Mouse (Mus musculus) thymus, adult 18-20 months (tissue): ENCODE measurements around the gene Zmpste24.
A peak's percentile ranks its signal among the peaks of the same experiment; 100 is the strongest.
"Not testable (repeated sequence)": the region's sequence is repeated elsewhere in the genome, so short reads cannot be mapped to it uniquely, and the experiment has no call there.

Source experiments
- DNase-seq, 2 experiments: peaks; one replicate each; pipeline ENCODE4 v3.0.0; 2022; ENCODE audit warnings: mixed read lengths in 2 of 2

Zmpste24 gene

DNA sequence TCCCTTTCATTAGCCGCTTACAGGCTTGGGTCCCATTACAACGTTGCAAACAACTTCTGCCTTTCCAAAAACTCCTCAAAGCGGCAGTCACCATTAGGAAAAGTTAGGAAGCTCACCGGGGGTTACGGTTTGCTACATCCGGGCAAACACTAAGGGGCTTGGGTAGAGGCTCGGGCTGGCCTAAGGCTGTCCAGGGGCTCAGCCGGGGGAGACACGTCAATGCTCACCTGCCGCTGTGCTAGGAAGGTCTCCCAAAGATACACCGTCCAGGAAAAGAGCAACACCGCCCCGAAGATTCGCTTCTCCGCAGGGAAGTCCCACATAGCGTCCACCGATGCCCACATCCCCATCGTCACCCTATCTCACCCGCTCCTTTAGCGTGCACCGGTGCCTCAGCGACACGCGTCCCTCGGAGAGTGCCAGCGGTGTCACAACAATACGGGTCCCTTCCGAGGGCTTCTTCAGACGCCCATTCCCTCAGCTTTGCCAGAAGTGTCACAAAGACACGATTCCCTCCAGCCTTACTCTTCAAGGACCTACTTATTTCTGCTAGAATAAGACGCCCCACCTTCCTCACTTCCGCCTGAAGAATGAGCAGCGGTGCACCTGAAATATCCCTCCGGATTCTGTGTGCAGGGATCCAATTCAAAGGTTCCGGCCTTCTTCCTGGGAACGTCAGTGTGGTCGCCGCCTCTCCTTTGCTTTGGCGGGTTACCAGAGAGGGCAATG is at the start of gene Zmpste24:
TSS of gene Zmpste24 (minus strand) at position 592 of the 729 bp plus-strand sequence.
- peak; percentile 60 to 72 for DNase-seq

DNA sequence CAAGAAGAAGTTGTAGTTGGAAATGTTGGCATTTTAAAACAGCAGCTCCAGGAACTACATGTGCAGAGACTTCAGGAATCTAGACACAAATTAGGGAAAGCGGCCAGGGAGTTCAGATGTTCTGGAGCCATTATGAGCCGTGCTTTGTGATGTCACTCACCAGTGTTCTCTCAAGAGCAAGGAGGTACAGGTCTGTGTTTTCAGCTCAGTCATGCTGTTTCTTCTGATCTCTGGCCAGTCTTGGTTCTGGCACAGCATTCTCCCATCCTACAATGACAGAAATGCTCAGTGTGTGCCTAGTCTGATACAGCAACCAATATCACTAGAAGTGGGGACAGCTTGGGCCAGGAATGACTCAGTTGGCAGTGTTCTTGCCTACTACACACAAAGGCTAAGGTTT is 11.1 kb upstream of the Zmpste24 start, which contains the start of gene Tmco2:
TSS of gene Tmco2 (minus strand) at position 101 of the 400 bp plus-strand sequence.
- no peak for DNase-seq

DNA sequence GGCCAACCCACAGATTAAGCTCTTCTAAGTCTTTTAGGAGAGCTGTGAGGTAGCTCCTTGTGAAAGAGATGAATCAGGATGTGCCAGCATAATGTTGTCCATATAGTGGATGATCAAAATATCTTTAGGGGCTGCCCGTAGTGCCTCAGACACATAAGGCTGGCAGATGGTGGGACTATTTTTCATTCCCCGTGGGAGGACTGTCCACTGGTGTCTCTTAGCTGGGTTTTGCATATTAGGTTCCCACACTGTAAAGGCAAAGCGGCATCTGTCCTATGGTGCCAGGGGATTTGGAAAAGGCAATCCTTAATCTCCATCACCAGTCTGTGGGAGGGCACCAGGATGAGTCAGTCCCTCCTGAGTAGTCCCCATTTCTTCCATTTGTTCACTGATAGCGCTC is 5.3 kb upstream of the Zmpste24 start:
- no peak for DNase-seq

DNA sequence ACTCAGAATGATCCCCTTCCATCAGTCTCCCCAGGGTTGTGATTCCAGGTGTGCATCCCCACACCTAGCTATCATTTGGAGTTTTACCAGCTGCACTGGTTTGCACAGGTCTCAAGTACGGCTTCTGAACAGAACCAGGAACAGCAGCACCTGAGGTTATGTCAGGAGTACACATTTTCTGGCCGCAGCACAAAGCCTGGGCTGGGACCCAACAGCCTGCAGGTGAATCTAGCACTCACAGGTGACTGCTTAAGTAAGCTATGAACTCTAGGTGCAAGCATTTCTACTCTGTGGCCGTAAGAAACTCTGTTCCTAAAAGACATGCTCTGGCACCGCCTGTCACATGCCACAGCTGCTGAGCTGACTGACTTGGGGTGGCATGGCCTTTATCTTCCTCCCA is 7.8 kb downstream of the Zmpste24 start:
- DNase-seq: no peak

DNA sequence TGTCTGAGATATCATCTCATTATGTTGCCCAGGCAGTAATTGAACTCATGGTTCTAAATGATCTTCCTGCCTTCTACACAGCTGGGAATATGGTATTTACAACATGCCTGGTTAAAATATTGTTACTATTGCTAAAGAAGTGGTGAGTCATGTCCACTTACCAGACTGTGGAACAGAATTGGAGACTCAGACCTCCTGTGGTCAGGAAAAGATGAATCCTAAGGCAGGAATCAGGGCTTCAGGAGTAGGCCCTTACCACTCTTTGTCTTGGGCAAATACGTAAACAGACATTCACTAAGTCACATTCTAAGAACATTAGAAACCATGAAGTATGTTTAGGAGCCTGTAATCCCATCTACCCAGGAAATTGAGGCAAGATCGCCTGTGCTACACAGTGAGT is 9.3 kb downstream of the Zmpste24 start:
- DNase-seq: no peak

DNA sequence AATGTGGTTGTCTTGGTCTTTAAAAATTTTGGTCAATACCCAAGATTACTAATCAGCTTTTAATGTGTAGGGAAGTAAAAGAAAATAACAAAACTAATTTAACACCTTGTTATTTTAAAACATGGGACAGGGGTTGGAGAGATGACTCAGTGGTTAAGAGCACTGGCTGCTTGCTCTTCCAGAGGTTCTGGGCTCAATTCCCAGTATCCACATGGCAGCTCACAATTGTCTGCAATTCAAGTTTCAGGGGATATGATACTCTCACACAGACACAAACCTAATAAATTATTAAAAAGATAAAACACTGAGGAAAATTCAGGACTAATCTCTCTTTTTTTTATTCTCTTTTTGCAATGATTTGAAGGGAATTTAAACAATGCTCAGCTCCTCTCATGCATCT is 13.5 kb downstream of the Zmpste24 start:
- no peak for DNase-seq

DNA sequence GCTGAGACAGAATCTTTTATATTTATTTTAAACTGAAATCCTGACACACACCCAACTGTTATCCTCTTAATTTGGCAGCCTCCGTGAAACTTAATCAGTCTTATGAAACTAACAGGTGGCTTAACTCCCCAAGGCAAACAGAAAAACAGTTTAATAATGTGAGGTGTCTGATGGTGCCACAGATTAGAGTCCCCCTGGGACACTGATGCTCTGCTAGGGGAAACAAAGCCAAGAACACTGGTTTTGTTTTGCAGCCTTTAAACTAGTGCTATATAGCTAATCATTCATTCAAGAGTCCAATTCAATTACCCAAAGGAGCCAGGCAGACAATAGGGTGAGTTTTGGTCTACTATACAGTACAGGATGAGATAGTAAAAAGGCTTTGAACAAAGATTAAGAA is 17.6 kb downstream of the Zmpste24 start:
- DNase-seq: no peak

DNA sequence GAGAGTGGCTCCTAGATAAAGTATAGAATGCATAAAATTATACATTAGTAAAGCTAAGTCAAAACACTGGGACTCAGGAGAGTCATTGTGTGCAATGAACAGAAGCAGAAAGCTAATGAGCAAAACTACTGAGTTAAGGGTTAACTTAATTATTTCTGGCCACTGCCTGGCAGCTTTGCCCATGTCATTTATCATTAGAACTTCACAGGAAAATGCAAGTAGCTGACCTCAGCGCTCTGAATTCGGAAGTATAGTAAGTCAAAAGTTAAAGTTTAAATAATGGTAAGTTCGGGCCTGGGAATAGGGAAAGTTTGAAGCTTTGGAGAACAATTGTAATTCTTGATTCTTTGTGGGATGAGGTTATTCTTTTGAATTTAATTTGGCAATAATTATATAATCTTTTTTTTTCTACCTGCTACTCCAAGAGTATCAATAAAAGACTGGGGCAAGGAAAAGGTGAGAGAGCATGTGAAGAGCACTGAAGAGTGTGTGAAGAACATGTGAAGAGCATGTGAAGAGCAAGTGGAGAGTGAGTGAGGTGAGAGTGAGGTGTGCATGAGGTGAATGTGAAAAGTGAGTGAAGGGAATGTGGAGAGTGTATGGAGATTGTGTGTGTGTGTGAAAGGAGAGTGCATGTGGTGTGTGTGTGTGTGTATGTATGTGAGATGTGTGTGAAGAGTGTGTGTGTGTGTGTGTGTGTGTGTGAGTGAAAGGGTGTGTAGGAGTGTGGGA is 20.0 kb downstream of the Zmpste24 start:
- no peak for DNase-seq

DNA sequence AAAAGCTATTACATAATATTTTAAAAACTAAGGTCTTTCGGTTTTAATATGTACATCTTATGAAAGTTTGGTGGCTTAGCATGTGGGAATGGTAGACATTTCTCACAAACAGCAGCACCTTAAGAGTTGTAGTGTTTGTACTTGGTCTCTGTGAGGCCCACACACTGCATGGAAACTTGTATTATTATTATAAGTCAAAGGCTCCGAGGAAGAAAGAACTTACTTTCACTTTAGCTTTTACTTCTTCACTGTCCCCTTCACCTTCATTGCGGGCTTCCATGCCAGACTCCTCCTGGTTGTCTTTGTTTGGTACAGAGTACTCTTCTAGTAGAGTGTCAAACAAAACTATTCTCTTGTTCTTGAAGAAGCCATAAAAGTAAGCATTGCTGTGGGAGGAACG is 23.8 kb downstream of the Zmpste24 start:
- no peak for DNase-seq

DNA sequence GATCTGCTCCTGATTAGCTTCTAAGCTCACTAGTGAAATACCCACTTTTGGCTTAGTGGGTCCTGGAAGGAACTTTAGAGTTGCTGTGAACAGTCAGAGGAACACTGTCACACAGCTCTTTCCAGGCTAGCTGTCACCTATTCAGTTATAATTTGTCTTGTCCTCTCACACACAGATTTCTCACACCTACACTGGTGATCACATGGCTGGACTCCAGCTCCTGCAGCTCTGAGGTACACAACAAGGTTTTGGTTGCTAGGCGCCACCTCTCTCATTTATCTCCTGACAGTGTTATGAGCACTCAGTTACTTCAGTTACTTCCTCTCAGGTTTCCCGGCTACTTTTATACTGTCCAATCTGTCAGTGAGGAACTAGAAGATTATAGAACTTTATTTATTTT is 32.7 kb downstream of the Zmpste24 start:
- no peak for DNase-seq

DNA sequence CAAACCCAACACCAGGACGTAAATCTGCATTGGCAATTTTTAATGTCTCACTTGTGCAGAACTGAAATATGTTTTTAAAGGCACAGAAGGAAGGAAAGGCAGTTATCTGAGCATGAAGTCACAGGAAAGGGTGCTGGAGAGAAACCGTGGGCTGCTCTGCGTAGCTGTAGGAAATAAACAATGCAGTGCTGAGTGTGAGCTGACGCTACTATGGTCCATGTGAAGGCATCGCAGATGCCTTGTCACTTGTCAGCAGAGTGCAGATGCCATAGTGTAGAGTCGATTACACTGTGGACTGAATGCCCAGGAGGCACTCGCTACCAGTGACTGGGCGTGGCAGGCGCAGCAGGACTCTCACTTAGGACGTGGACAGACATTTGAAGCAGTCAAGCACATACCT is 38.8 kb downstream of the Zmpste24 start:
- DNase-seq: not testable (repeated sequence)

DNA sequence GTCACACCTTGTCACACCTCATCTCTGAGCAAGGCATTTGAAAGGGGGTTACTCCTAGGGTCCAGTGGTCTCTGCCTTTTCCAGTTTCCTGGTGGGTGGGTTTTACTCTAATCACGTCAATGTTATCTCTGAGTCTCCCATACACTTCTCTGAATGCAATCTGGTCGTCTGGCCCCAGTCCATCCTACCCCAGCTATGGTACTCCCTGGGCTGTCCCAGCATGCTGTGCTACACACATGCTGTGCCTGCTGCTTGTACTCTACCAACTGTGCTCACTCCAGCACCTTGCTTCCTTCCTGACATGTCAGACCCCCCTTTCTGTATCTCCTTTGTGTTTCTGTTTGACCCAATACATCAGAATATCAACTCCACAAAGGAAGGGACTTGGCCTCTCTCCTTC is 41.0 kb downstream of the Zmpste24 start:
- no peak for DNase-seq

DNA sequence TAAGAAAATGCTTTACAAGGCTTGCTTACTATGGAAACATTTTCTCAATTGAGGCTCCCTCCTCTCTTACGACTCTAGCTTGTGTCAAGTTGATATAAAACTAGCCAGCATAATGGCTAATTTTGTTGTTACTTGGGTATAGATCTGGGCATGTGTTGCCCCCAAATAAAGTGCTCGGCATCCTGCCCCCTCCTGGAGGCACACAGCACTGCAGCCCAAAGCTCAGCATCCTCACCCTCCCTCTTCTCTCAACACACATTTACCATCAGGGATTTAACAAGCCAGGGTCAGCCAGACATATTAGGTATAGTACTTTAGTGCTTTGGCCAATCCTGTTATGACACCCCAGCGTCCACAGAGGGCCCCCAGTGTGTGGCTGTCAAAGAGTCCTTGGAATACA is 41.7 kb downstream of the Zmpste24 start:
- no peak for DNase-seq

DNA sequence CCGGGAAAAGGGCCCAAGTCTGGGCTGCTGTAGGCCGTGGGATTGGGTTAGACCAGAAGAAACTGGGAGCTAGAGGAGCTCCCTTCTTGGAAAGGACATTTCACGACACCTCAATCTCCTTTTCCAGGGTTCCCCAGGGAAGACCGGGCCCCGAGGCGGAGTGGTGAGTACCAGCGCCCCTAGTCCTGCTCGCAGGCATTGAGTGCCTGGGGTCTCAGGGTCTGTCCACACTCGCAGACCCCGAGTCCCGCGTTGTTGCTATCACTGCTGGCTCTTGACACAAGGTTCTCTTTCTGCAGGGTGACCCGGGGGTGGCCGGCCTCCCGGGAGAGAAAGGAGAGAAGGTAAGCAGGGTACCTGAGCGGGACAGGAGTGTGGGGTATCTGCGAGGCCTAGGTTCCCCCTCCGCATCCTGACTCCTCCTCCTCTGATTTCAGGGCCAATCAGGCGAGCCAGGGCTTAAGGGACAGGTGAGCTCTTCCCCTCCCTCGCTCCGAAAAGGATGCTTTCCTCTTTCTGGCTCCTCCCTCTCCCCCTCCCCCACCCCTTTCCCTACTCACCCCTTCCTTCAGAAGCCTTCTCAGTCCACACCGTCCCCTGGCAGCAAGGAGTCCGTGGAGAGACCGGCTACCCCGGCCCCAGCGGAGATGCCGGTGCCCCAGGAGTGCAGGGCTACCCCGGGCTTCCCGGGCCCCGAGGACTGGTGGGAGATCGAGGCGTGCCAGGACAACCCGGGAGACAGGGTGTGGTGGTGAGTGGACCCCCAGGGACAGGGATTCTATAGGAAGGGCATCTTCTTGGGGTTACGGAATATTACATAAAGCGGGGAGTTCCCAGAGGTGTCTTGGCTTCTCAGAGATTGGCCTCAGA is 45.4 kb downstream of the Zmpste24 start:
- DNase-seq: no peak

DNA sequence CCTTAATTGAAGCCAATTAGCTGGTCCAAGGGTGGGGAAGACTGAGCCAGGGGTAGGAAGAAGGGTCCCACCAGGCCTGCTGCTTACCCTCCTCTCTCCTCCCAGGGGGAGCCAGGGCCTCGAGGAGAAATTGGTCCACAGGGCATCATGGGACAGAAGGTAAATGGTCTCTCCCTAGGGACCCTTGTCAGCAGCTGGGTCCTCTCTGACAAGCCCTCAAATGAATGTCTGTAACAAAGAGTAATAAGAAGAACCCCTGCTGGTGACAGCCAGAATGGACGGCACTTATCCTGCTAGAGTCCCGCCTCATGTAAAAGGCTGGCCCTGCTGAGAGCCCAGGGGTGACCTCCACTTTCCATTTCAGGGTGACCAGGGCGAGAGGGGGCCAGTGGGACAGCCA is 46.2 kb downstream of the Zmpste24 start:
- DNase-seq: no peak

DNA sequence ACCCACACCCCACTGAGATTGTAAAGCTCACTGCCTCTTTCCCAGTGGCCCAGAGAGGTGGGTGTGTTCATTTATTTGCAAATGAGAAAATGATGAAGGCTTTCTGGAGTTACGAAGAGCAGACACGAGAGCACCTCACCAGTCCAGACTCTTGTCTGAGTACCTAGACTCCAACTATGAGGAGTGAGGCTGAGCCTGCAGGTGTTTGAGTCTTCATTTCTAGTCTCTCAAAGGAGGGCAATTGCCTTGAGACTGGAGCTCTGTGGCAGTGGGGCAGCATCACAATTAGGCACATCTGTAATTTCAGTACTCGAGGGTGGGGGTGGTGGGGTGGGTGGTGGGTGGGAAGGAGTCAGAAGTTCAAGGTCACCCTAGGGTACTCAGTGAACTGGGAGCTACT is 55.1 kb downstream of the Zmpste24 start:
- no peak for DNase-seq

DNA sequence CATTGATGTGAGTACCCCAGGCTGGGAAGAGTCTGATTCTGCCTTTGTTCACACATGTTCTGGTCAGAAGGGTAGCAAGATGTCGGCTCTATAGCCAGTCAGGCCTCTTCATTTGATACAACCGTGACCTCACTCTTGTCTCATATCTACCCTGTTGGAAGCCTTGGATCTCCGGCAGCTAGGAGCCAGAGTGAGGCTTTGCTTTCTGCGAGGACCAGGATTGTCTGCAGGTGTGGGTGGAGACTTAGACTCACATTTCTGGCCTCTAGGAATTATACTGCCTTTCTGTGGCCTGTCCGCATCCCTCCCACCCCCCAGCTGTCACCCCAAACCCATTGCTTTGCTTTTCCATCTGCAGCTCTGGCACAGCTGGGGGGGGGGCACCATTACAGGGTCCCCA is 55.6 kb downstream of the Zmpste24 start:
- no peak for DNase-seq

DNA sequence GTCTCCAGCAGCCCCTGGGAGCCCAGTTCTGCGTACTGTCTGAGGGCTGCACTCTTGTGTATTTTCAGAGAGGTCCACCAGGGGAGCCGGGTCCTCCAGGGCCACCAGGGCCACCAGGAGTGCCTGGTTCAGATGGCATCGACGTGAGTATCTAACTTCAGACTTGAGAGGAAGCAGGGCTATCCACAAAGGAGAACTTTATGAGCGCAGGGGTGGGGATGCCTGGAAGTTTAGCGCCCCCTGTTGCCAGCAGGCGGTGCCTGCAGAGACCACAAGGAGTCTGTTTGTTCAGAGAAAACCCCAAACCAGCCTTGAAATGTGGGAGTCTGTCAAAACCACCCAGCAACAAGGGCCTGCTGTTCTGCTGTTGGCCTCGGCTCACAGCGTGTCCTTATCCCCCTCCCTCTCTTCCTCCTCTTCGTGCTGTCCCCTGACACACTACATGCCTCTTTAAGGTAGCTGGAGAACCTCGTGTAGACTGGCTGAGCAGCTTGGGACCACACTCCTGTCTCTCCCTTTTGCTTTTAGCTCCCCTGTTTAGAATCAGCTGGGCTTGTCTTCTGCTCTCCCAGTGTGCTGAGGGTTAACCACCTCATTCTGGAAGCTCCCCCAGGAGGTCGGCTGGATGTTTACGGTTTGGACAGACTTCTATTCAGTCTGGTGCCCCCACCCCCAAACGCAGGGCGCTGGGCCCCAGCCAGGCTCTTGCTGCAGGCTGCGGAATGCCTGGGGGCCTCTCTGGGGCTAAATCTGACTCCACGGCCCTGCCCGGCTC is 57.0 kb downstream of the Zmpste24 start:
- DNase-seq: peak in 1 of 2 experiments; percentile 17

DNA sequence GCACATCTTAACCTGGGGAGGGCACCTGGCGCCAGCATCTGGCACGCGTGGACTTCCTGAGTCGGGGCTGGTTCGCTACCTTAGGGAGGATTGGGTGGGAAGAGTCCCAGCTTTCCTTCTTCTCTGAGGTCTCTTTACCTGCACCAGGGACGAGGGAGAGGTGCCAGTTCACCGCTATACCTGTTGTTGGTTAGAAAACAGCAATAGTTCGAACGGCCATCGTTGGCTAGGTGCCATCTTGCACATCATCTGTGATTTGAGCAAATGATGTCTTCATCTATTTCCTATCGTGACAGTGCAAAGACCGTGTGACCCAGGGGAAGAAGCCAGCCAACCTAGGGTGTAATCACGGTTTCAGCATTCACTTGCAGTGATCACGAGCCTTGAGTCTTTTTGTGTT is 57.7 kb downstream of the Zmpste24 start:
- no peak for DNase-seq

DNA sequence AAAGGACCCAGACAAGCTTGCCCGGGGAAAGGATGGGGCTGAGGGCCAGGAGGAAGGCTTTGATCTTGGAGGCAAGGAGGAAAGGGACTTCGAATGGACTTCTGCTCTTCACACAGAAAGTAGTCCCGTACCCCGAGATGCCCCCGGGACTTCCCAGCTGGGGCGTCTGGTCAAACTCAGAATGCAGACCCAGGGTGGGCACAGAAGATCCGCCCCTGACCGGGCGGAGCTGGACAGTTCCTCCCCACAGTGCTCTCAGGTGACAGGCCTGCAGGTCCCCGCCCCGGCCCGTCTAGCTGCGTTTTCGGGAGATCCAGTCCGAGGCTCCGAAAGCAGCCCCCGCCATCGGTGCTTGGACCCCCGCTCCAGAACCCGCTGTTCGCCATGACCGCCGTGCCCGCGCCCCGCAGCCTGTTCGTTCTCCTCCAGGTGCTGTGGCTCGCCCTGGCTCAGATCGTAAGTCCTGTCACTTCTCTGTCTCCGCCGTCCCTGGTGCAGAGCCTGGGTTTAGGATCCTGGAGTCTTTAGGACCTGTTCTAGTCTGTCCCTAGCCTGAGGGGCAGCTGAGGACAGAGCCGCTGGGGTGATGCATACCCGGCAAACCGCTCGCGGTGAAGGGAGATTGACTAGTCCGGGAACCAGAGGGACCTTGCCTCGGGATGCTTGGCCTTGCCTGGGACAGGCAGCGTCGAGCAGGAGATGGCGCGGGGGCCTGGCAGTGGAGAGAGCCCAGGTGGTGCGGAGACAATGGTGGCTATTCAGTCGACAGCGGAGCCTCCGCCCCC is 58.5 kb downstream of the Zmpste24 start, which contains the start of gene Col9a2:
TSS of gene Col9a2 (plus strand) at position 55 of the 785 bp plus-strand sequence.
- no peak for DNase-seq

DNA sequence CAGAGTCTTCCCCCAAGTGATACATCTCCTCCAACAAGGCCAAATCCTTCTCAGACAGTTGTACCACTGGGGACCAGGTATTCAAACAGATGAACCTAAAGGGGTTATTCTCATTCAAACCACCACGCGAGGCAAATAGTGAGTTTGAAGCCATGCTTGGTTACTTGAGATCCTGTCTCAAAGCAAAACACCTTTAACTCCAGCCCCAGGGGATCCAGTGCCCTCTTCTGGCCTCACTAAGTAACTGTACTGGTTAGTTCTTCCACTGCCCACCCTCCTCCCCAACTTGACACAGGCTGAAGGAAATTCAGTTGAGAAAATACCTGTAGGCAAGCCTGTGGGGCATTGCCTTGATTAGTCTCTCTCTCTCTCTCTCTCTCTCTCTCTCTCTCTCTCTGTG is 65.0 kb downstream of the Zmpste24 start:
- DNase-seq: no peak

DNA sequence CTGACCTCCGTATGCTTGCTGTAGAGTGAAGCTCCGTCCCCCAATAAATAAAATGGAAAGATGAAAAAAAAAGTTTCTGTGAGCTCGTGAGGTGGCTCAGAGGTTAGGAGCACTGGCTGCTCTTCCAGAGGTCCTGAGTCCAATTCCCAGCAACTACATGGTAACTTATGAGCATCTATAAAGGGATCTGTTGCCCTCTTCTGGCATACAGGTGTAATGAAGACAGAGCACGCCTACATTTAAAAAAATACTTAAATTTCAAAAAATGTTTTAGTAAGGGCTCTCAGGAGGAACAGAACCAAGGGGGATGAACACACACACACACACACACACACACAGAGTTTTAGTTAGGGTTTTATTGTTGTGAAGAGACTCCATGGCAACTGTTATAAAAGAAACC is 66.6 kb downstream of the Zmpste24 start:
- no peak for DNase-seq
